ENCODE assay signal across 8 mouse cellular contexts in genomic region chr9:59723096-59723657, GRCm38 (mm10). TPM values are rescaled to one million over a fixed set of nuclear protein-coding genes. Genes with fewer than 3 reads are reported as not detected.
DNase-seq lines count a peak whose midpoint lies in the region; ATAC-seq lines count a peak whose summit lies in the region.

No protein-coding gene starts in this region.

- peak overlapping the region; percentile 16; the same call in 1 of the 2 replicates for H3K4me3 ChIP-seq in hindbrain, embryonic 15.5 days

- H3K27me3 ChIP-seq in hindbrain, embryonic 15.5 days, result no peaks in the 10 kb centered on the region

- 21% methylated on average over 10 of the region's 10 CpGs for WGBS in hindbrain, embryonic 15.5 days

- H3K27ac ChIP-seq in hindbrain, embryonic 15.5 days (replicated peaks), result no peak overlapping the region

- H3K4me2 ChIP-seq in hindbrain, embryonic 15.5 days, result peak overlapping the region; percentile 52

- peak overlapping the region; percentile 21; the same call in 1 of the 2 replicates for H3K9ac ChIP-seq in hindbrain, embryonic 15.5 days

- H3K4me1 ChIP-seq in hindbrain, embryonic 15.5 days (replicated peaks), result peaks cover 15% of the 10 kb centered on the region

- peak; percentile 71 for DNase-seq in WW6 (ENCODE audit: low read depth, low spot score)
- DNase-seq in cerebellum, postnatal 25 days, result peak; percentile 75 to 78
- DNase-seq in frontal cortex, postnatal 36 days (ENCODE audit: low spot score in 2 of 2), result peak; percentile 65 to 85
- DNase-seq in layer of hippocampus, postnatal 36 days, result peak; percentile 52 to 74
- DNase-seq in lung, postnatal 36 days, result peak; percentile 89
- peak; percentile 84 to 86 for DNase-seq in right cerebral cortex, postnatal 10 days (ENCODE audit: low spot score in 2 of 2)
- DNase-seq in yolk sac, embryonic 10.5 days (ENCODE audit: low spot score), result peak; percentile 69

- ATAC-seq in hindbrain, embryonic 15.5 days (ENCODE audit: low FRiP score, low read depth), result peak; percentile 59; the same call in 1 of the 2 replicates

- no peaks in the 10 kb centered on the region for H3K36me3 ChIP-seq in hindbrain, embryonic 15.5 days

- no peaks in the 10 kb centered on the region for H3K9me3 ChIP-seq in hindbrain, embryonic 15.5 days

RNA-seq across cellular contexts. Expression of gene Senp8, which starts 27.3 kb away (rescaled TPM):
- polyA plus RNA-seq in hindbrain, embryonic 15.5 days (2015; fragmentation: Nextera tagmentation; extraction: Ambion mirVana), result 10.2 and 11.8 TPM in 2 replicates
- total RNA-seq in layer of hippocampus, postnatal 36 days (2021), result 10 to 100 TPM in 1 of 2 experiments, 1 to 10 TPM in 1; 9.7 to 11.5 TPM

RNA-seq across cellular contexts. Expression of gene Myo9a, which starts 27.5 kb away (rescaled TPM):
- 24.6 and 25.1 TPM in 2 replicates for polyA plus RNA-seq in hindbrain, embryonic 15.5 days (2015; fragmentation: Nextera tagmentation; extraction: Ambion mirVana)
- total RNA-seq in layer of hippocampus, postnatal 36 days (2021), result 10 to 100 TPM; 65.4 to 72.9 TPM

RNA-seq across cellular contexts. Expression of gene Gramd2, which starts 43.2 kb away (rescaled TPM):
- polyA plus RNA-seq in hindbrain, embryonic 15.5 days (2015; fragmentation: Nextera tagmentation; extraction: Ambion mirVana), result 3.9 and 5.2 TPM in 2 replicates
- 1 to 10 TPM; 5.0 to 6.9 TPM for total RNA-seq in layer of hippocampus, postnatal 36 days (2021)
